Mouse (Mus musculus) hindbrain, embryonic 14.5 days (tissue): ENCODE measurements at regions not wholly inside any gene's neighbourhood (a gene's known extent, or its start where the extent isn't known, plus 50 kb on each side); places are given as distances from the start of the nearest gene placed in this dataset.
"Not testable (repeated sequence)": the region's sequence is repeated elsewhere in the genome, so short reads cannot be mapped to it uniquely, and the experiment has no call there.

Experiments used
- ATAC-seq: fragments of 200-750 bp; cut with Nextera tagmentation; 2 replicates; pipeline ENCODE4 v1.8.0; 2017; ENCODE audit warnings: moderate number of reproducible peaks, mild to moderate bottlenecking, moderate TSS enrichment, moderate library complexity; ENCODE audit not compliant: low FRiP score
- DNase-seq: peaks from one replicate; pipeline ENCODE4 v3.0.0-alpha.2; 2015; ENCODE audit warnings: low spot score
- H3K27ac ChIP-seq: fragments of 300-500 bp; sonication (generic); 2 replicates; pipeline ENCODE4 v1.5.1; 2014; ENCODE audit warnings: mild to moderate bottlenecking, moderate library complexity
- H3K27me3 ChIP-seq: fragments of 300-500 bp; sonication (generic); 2 replicates; pipeline ENCODE4 v1.6.1; 2014; ENCODE audit warnings: mild to moderate bottlenecking, low read length, mixed read lengths; ENCODE audit not compliant: control insufficient read depth, insufficient read depth
- H3K36me3 ChIP-seq: fragments of 300-500 bp; sonication (generic); replicated peaks from 2 replicates; pipeline ENCODE4 v1.6.1; 2014; ENCODE audit not compliant: control insufficient read depth, insufficient read depth
- H3K4me1 ChIP-seq: fragments of 300-500 bp; sonication (generic); replicated peaks from 2 replicates; pipeline ENCODE4 v1.6.1; 2014; ENCODE audit warnings: antibody characterized with exemption, low read length, mixed read lengths; ENCODE audit not compliant: control insufficient read depth, insufficient read depth
- H3K4me2 ChIP-seq: fragments of 300-500 bp; sonication (generic); replicated peaks from 2 replicates; pipeline ENCODE4 v1.6.1; 2014; ENCODE audit warnings: mild to moderate bottlenecking, moderate library complexity
- H3K4me3 ChIP-seq: fragments of 300-500 bp; sonication (generic); replicated peaks from 2 replicates; pipeline ENCODE4 v1.5.1; 2014; ENCODE audit warnings: mild to moderate bottlenecking, low read length
- H3K9ac ChIP-seq: fragments of 300-500 bp; sonication (generic); 2 replicates; pipeline ENCODE4 v1.6.1; 2014
- H3K9me3 ChIP-seq: fragments of 300-500 bp; sonication (generic); 2 replicates; pipeline ENCODE4 v1.6.1; 2016; ENCODE audit warnings: low read length; ENCODE audit not compliant: control insufficient read depth
- WGBS: fragments of 180-500 bp; shearing (Covaris S2); extraction: QIAGEN DNeasy Blood & Tissue Kit; methylation state at CpG from one replicate; pipeline ENCODE4 v1.1.7; 2014; 5-methylcytosine and 5-hydroxymethylcytosine counted together

DNA sequence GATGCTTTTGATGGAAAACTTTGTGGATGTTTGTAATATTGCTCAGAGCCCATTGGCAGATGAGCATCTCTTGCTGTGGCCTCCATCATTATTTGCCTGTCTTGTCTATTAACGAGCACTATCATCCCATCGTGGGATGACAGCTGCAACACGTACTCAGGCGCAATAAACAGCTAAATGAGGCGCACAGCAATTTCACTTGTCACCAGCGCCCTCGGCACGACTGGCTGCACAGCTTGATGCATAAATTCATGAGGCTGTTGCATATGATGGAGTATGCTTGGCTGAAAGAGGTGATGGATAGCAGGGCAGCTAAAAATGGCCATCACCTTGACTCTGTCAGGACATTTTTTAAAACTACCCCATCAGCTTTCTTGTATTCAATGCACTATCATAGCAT is 853.1 kb upstream of the Pou3f2 start:
- peak; percentile 77; the same call in 1 of the 2 replicates for ATAC-seq
- WGBS: 17% methylated on average over 8 of the region's 8 CpGs

DNA sequence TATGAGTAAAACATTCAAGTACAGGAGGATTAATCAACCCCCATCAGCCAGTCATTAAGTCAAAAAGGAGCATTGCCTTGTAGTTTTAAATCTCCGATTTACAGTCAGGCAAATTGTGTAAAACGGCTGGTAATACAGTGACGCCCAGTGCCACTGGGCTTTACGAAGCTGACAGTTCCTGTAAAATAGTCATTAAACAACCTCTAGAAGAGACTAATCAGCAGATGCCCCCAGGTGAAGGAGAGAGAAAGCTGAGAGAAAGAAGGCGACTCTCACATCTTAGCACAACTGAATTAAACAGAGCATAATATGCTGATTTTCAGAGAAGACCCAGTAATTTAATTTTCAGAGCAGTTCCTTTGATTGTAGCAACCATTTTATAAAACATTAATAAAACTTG is 850.3 kb upstream of the Pou3f2 start:
- ATAC-seq (no peak), DNase-seq (no peak)
- Histone ChIP-seq H3K9me3 (no peaks in the 10 kb centered on the region), H3K36me3 (no peaks in the 10 kb centered on the region), H3K4me3 (no peak overlapping the region), H3K4me1 (0 out of 2 replicates have a peak, but pooled peaks cover 5% of the 10 kb centered on the region), H3K27ac (no peak overlapping the region), H3K4me2 (no peak overlapping the region), H3K27me3 (no peaks in the 10 kb centered on the region), H3K9ac (no peak overlapping the region)
- WGBS: 41% methylated on average over 5 of the region's 5 CpGs

More for the DNA sequence above, 853.1 kb upstream of the Pou3f2 start:
- Histone ChIP-seq H3K9me3 (no peaks in the 10 kb centered on the region), H3K27ac (no peak overlapping the region), H3K27me3 (no peaks in the 10 kb centered on the region), H3K4me1 (0 out of 2 replicates have a peak, but pooled peaks cover 5% of the 10 kb centered on the region), H3K9ac (no peak overlapping the region), H3K36me3 (no peaks in the 10 kb centered on the region), H3K4me3 (no peak overlapping the region), H3K4me2 (no peak overlapping the region)
- DNase-seq: peak; percentile 55

DNA sequence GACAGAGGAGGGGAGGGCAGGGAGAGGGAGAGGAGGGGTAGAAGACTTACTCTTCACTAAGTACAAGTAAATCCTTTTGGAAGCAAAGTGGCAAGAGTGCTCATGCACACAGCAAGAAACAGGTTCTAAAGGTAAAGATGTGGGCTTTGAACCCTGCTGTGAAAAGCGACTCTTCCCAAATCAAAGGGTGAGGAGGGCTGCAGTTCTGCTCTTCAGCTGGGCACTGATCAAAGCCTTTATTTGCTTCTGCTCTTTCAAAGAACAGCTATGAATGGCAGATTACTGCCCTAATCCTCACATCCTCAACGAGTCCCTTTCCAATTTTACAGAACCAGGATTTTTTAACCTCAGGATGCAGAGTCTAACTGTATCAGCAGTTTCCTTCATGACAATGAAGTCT is 812.5 kb upstream of the Pou3f2 start:
- Histone ChIP-seq H3K27ac (no peak overlapping the region), H3K9ac (no peak overlapping the region), H3K9me3 (no peaks in the 10 kb centered on the region), H3K27me3 (no peaks in the 10 kb centered on the region), H3K4me3 (no peak overlapping the region), H3K4me2 (no peak overlapping the region), H3K4me1 (no peaks in the 10 kb centered on the region), H3K36me3 (no peaks in the 10 kb centered on the region)
- DNase-seq (no peak), ATAC-seq (no peak)
- 16% methylated on average over 2 of the region's 2 CpGs for WGBS

DNA sequence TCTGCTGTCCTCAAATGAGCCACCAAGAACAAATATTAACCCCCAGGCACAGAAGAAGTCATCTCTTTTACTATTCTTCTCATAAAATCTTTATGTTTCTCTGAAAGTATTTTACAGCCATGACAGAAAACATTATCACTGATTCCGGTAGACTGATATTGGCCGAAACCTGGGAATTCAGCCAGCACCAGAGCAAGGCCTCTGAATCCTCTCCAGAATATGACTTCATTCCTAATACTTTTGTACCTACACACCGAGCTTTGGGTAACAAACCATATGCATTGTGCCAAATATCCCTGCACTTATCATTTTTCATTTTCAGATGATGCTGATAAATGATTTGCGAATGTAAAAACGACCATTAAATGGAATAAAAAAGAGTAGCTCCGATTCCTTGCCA is 791.9 kb upstream of the Pou3f2 start:
- H3K4me2 ChIP-seq: no peak overlapping the region
- WGBS: 57% methylated on average over 6 of the region's 6 CpGs
- H3K36me3 ChIP-seq: no peaks in the 10 kb centered on the region

DNA sequence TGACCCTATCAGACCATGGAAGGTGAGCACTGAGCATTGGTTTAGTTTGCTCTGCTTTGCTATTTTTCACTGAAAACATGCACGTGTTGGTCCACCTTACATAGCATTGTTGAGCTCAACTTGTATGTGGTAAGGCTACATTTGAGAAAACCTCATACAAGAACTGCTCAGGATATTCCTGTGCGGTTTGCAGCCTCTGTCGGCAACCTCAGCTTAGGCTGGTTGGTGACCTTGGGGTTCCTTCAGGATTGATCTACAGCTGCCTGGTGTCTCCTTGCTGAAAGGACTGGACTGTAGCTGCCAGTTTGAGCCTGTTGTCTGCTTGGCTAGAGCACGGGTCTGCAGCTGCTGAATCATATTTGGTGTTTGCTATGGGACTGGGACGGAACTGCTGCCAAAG is 787.0 kb upstream of the Pou3f2 start:
- no peak for DNase-seq
- Histone ChIP-seq H3K27me3 (no peaks in the 10 kb centered on the region), H3K4me1 (no peaks in the 10 kb centered on the region), H3K36me3 (no peaks in the 10 kb centered on the region), H3K9ac (no peak overlapping the region), H3K4me3 (no peak overlapping the region), H3K9me3 (no peaks in the 10 kb centered on the region), H3K4me2 (no peak overlapping the region), H3K27ac (no peak overlapping the region)
- ATAC-seq: no peak
- 84% methylated on average over 5 of the region's 5 CpGs for WGBS

More for the DNA sequence above, 791.9 kb upstream of the Pou3f2 start:
- no peak for DNase-seq
- H3K27me3 ChIP-seq: no peaks in the 10 kb centered on the region
- no peaks in the 10 kb centered on the region for H3K9me3 ChIP-seq
- H3K27ac ChIP-seq: no peak overlapping the region
- H3K9ac ChIP-seq: no peak overlapping the region
- no peak for ATAC-seq
- no peak overlapping the region for H3K4me3 ChIP-seq
- no peaks in the 10 kb centered on the region for H3K4me1 ChIP-seq

DNA sequence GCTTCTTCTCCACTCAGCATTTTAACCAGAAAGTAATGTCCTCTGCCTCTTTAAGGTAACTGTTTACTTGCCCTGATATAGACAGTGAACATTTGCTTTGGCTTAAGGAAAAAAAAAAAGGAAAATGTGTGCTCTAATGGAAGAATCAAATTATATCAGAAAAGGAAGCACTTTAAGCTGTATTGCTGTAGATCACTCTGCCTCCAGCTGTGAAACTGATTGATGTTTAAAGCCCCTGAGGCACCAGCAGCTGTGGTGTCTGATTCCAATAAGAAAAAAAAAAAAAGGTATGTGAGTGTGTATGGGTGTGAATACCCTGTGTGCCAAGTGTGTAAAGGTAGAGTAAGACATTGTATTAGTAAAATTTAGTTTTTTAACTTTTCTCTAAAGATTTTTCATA is 783.8 kb upstream of the Pou3f2 start:
- no peak overlapping the region for H3K4me2 ChIP-seq
- no peak overlapping the region for H3K9ac ChIP-seq
- H3K36me3 ChIP-seq: no peaks in the 10 kb centered on the region
- no peaks in the 10 kb centered on the region for H3K4me1 ChIP-seq
- no peak overlapping the region for H3K27ac ChIP-seq
- no peaks in the 10 kb centered on the region for H3K27me3 ChIP-seq
- DNase-seq (no peak), ATAC-seq (no peak)
- no peaks in the 10 kb centered on the region for H3K9me3 ChIP-seq
- H3K4me3 ChIP-seq: no peak overlapping the region

DNA sequence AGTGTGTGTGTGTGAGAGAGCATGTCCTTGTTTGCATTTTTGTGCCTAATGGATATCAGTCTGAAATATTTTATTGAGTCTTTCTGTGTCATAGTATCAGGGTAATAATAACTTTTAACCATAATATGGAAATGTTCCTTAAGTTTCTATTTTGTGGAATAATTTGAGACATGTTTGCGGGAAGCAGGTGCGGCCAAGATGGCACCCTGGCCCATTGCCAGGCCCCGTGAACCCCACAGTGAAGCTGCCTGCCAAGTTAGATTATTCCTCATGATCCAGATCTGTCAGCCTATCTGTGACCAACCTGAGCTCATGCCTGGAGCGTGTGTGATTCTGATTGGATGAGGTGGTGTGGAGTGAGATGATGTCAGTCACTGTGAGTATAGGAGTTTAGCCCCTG is 772.2 kb upstream of the Pou3f2 start:
- no peak for ATAC-seq
- Histone ChIP-seq H3K9me3 (peaks cover 18% of the 10 kb centered on the region; the same call in 1 of the 2 replicates), H3K4me3 (no peak overlapping the region), H3K4me1 (no peaks in the 10 kb centered on the region), H3K36me3 (no peaks in the 10 kb centered on the region), H3K4me2 (no peak overlapping the region), H3K9ac (no peak overlapping the region), H3K27me3 (no peaks in the 10 kb centered on the region), H3K27ac (no peak overlapping the region)
- DNase-seq: no peak
- 91% methylated on average over 4 of the region's 4 CpGs for WGBS

DNA sequence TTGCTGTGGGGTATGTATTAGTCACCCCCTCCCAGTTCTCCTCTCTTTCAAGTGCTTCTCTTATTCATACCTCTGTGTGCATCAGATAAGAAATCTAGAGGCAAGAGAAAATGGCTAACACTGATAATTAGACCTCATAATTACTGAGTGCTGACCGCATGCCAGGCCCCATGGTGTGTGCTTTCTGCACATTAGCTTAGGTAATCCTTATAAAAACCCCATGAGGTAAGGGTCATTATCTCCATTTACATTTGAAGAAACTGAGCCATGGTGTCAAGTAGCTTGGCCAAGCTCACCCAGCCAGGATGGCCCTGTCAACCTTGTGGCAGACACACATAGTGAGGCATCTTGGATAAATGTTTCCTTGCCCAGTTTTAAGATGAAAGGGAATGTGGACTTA is 746.8 kb upstream of the Pou3f2 start:
- Histone ChIP-seq H3K27me3 (no peaks in the 10 kb centered on the region), H3K9ac (no peak overlapping the region), H3K4me3 (no peak overlapping the region), H3K4me1 (no peaks in the 10 kb centered on the region), H3K36me3 (no peaks in the 10 kb centered on the region), H3K9me3 (no peaks in the 10 kb centered on the region), H3K27ac (no peak overlapping the region), H3K4me2 (no peak overlapping the region)
- WGBS: 35% methylated on average over 1 of the region's 1 CpGs
- ATAC-seq (no peak), DNase-seq (no peak)

DNA sequence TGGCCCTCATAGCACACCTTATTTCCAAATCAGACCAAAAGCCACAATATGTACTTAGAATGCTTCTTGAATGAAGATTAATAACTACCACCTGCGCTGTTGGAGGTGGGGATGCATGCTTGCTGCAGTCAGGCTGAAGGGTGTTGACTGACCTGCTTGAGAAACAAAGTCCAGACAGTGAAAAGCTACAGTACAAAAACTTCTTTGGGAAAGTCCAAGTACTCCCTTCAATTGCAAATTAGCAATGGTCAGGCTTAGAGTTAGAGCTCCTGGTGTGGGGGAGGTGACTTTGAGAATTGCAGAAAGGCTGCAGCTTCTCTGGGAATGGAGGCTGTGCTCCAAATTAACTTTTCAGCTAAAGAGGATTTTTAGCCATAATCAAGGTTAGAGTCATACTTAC is 706.6 kb upstream of the Pou3f2 start:
- not testable (repeated sequence) for H3K4me2 ChIP-seq, DNase-seq, H3K9ac ChIP-seq, H3K9me3 ChIP-seq, ATAC-seq, H3K4me3 ChIP-seq, H3K27me3 ChIP-seq, H3K4me1 ChIP-seq, H3K36me3 ChIP-seq, H3K27ac ChIP-seq
- WGBS: 90% methylated on average over 1 of the region's 1 CpGs

DNA sequence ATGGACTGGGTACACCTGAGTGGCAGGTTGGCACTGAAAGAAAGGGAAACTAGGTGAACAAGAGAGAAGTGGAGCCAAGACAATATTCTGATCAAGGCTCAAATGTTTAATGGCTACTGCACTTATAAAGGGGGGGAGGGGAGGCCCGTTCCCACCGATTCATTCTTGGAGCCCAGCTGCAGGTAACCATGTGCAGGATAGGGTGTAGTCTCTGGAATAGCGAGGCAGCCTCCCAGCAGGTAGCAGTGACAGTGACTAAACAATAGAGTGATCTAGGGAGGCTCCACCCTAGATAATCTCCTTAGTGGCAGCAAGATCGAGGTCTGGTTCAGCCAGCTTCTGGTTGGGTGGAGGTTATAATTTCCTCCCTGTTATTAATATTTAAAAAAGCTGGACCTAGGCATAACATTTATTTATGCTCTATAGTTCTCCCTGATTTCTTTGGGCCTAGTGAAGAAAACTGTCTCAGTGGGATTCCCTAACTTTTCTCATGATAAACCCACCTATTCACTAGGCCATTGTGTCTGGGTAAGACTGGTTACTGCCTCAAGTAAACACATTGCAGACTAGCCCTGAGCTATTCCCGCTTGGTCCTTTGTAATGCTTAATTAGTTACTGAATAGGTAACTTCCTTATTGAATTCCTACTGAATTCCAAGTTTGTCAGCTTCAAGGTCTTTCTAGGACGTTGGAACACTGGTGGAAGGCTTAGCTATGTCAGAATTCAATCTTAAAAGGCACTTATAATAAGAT is 705.4 kb upstream of the Pou3f2 start:
- H3K27ac ChIP-seq: no peak overlapping the region
- H3K9me3 ChIP-seq: no peaks in the 10 kb centered on the region
- 70% methylated on average over 6 of the region's 6 CpGs for WGBS
- H3K36me3 ChIP-seq: no peaks in the 10 kb centered on the region
- H3K4me1 ChIP-seq: no peaks in the 10 kb centered on the region
- H3K4me3 ChIP-seq: no peak overlapping the region
- H3K9ac ChIP-seq: no peak overlapping the region
- no peaks in the 10 kb centered on the region for H3K27me3 ChIP-seq
- DNase-seq: no peak
- no peak overlapping the region for H3K4me2 ChIP-seq
- no peak for ATAC-seq
